Mouse (Mus musculus): ENCODE measurements around the gene Gm47791.

Gm47791 gene

DNA sequence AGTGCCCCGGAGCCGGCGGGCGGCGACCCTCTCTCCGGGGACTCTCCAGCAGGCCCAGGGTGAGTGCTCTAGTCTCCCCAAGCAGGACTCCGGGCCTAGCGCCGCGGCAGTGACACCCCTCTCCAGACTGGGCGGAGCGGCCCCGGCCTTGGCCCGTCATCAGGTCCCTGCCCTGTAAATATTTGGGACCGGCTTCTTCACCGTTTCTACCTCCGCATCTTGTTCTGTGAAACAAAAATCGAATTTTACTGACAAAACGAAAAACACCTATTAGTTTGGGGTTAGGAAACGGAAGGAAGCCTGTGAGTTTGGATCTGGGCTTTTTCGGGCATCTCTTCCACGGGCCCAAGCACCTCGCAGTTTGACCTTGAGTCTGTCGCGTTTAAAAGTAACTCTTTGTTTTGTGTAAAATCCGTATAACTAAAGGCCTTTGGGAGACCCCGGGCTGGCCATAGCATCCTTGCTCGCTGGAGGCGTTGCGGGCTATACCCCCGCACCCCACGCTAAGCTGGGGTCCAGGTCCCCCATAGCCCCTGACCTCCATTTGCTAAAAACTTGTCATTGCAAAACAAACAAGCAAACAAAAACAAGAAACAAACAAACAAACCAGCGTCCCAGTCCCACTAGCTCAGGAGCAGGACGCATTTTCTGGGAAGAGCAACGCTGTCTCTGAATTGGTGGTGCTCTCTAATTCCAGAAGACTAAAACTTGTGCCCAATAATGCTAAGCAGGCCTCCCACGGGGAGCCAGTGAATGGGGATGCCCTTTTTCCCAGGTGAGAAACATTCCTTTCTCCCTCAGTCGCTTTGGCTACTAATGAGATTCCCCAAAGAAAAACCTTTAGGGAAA, 45.8 kb downstream of the Gm47791 start:
- no peak for DNase-seq (ENCODE audit: low read depth in 1 of 2, low spot score in 2 of 2)

DNA sequence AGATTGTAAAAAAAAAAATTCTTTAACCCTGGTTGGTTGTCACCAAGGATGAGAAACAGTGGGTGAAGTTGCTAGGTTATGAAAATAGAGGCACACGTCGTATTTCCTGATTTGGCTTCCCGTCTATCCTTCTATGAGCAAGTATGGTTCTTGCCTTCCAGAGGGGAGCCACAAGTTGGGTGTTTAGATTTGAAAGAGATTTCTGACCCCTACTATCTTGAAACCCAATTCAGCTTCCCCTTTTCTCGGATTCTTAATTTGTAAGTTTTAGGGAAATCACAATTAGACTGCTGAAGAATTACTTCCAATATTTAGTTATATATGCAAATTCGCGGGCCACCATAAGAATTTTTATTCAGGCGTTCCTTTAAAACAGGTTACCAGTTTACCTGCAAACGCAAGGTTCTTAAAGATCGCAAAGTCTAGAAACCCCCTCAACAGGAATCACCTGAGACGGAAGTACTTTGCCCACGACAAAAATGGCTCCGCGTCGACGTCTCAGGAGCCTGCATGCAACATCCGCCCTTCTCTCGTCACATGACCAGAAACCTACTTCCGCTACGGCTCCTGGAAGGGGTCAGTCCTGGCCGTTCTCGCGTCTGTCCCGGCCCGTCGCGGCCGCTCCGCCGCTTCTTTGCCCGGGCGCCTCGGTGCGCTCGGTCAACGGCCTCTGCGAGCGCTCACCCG, 46.6 kb downstream of the Gm47791 start, which contains the start of gene Mff:
Mff (plus strand) TSS at position 552 of the 687 bp plus-strand sequence.
- peak; percentile 73 to 86 for DNase-seq (ENCODE audit: low read depth in 1 of 2, low spot score in 2 of 2)
